Mouse (Mus musculus) limb, embryonic 14.5 days (tissue): ENCODE data around the gene Asb15. TPM values are rescaled to one million over a fixed set of nuclear protein-coding genes. Genes with fewer than 3 reads are reported as not detected.

Experiments used
- ATAC-seq: fragments of 200-750 bp; cut with Nextera tagmentation; 2 replicates; pipeline ENCODE4 v1.8.0; 2017; ENCODE audit warnings: low read depth, moderate number of reproducible peaks, moderate TSS enrichment; ENCODE audit not compliant: low FRiP score
- DNase-seq: peaks from one replicate; pipeline ENCODE4 v3.0.0-alpha.2; 2015; ENCODE audit warnings: low spot score
- H3K27ac ChIP-seq: fragments of 300-500 bp; sonication (generic); replicated peaks from 2 replicates; pipeline ENCODE4 v1.5.1; 2014; ENCODE audit warnings: low read depth, mild to moderate bottlenecking, low read length, moderate library complexity, mixed read lengths
- H3K27me3 ChIP-seq: fragments of 300-500 bp; sonication (generic); 2 replicates; pipeline ENCODE4 v1.6.1; 2014; ENCODE audit warnings: low read length, mixed read lengths; ENCODE audit not compliant: control insufficient read depth, insufficient read depth
- H3K36me3 ChIP-seq: fragments of 300-500 bp; sonication (generic); 2 replicates; pipeline ENCODE4 v1.6.1; 2014; ENCODE audit warnings: mild to moderate bottlenecking, low read length, moderate library complexity, mixed read lengths; ENCODE audit not compliant: control insufficient read depth, insufficient read depth
- H3K4me1 ChIP-seq: fragments of 300-500 bp; sonication (generic); 2 replicates; pipeline ENCODE4 v1.6.1; 2014; ENCODE audit warnings: antibody characterized with exemption, low read length, mixed read lengths; ENCODE audit not compliant: control insufficient read depth, insufficient read depth
- H3K4me2 ChIP-seq: fragments of 300-500 bp; sonication (generic); replicated peaks from 2 replicates; pipeline ENCODE4 v1.6.1; 2014; ENCODE audit warnings: low read depth, mild to moderate bottlenecking, low read length, moderate library complexity; ENCODE audit not compliant: severe bottlenecking
- H3K4me3 ChIP-seq: fragments of 300-500 bp; sonication (generic); replicated peaks from 2 replicates; pipeline ENCODE4 v1.5.1; 2014; ENCODE audit warnings: low read length
- H3K9ac ChIP-seq: fragments of 300-500 bp; sonication (generic); 2 replicates; pipeline ENCODE4 v1.6.1; 2014; ENCODE audit warnings: mild to moderate bottlenecking, low read depth, low read length, moderate library complexity; ENCODE audit not compliant: severe bottlenecking
- H3K9me3 ChIP-seq: fragments of 300-500 bp; sonication (generic); 2 replicates; pipeline ENCODE4 v1.6.1; 2016; ENCODE audit warnings: low read length; ENCODE audit not compliant: control insufficient read depth
- POLR2A ChIP-seq: fragments of 200-500 bp; IDR thresholded peaks from 2 replicates; pipeline ENCODE4 v1.8.0; 2012; ENCODE audit warnings: inconsistent platforms, mild to moderate bottlenecking, moderate library complexity, borderline replicate concordance; ENCODE audit not compliant: insufficient read depth, insufficient read length; ENCODE audit errors: extremely low read depth
- WGBS: fragments of 180-500 bp; shearing (Covaris S2); extraction: QIAGEN DNeasy Blood & Tissue Kit; methylation state at CpG from one replicate; pipeline ENCODE4 v1.1.7; 2014; 5-methylcytosine and 5-hydroxymethylcytosine counted together
- polyA plus RNA-seq, 2 experiments: library from polyadenylated mRNA; depleted of rRNA in 1 of 2; stranded (reverse) in 1 of 2; unstranded in 1 of 2; fragments of >200 nt; fragmentation: Nextera tagmentation in 1 of 2; extraction: Ambion mirVana in 1 of 2; gene quantifications; 2 replicates each; pipeline versions ENCODE4 v1.2.1 to v1.2.3; 2012 to 2014

Gene Asb15
- polyA plus RNA-seq (2012; rRNA removed), result 0.03 and 0.04 TPM in 2 replicates
- not detected in 2 replicates for polyA plus RNA-seq (2014; fragmentation: Nextera tagmentation; extraction: Ambion mirVana)

DNA sequence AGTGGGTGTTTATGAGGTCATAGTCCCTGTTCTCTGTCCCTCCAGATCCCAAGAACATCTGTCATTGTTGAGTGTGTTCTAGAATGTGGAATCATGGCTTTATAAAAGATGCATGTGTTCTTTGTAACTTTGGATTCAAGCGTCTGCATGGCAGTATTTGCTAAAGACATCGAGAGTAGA, at the start of gene Asb15:
Gene Asb15 (plus strand): TSS at position 81 of the 180 bp plus-strand sequence.
- Histone ChIP-seq H3K9me3 (no peaks in the 10 kb centered on the region), H3K27ac (0 out of 2 replicates have a peak within 1 kb of the TSS, but pooled peaks have one; percentile 61), H3K36me3 (0 out of 2 replicates have a peak, but pooled peaks cover 5% of the 10 kb centered on the region), H3K4me1 (peaks cover 7% of the 10 kb centered on the region), H3K9ac (peak within 1 kb of the TSS; percentile 73), H3K4me3 (peak within 1 kb of the TSS; percentile 81), H3K27me3 (no peaks in the 10 kb centered on the region), H3K4me2 (peak within 1 kb of the TSS; percentile 67)
- ATAC-seq (peak; percentile 4; the same call in 1 of the 2 replicates), DNase-seq (no peak)
- WGBS, result 46% methylated on average over 2 of the region's 2 CpGs
- no peak for TF ChIP-seq POLR2A

DNA sequence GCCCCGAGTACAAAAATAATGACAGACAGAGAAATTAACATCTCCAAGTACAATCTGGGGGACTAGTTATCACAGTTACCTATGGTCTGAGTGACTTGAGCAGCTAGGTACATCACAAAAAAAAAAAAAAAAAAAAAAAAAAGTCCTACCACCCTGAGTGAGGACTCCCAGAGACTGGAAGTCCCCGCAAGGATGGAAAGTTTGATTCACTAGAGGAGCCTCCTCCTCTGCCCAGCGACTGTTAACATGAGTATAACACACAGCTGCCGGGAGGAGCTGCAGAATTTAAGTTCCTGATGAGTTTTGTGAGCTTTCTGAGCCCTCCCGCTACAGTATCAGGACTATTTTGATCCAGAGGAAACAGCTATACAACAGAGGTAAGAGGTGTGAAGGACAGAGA, 41.4 kb upstream of the Asb15 start:
- no peaks in the 10 kb centered on the region for H3K36me3 ChIP-seq
- no peak overlapping the region for H3K9ac ChIP-seq
- no peak overlapping the region for H3K4me2 ChIP-seq
- WGBS, result 70% methylated on average over 5 of the region's 5 CpGs
- no peak overlapping the region for H3K4me3 ChIP-seq
- no peaks in the 10 kb centered on the region for H3K9me3 ChIP-seq
- DNase-seq (no peak), ATAC-seq (no peak)
- no peak for TF ChIP-seq POLR2A
- H3K4me1 ChIP-seq, result no peaks in the 10 kb centered on the region
- no peaks in the 10 kb centered on the region for H3K27me3 ChIP-seq
- H3K27ac ChIP-seq, result no peak overlapping the region

DNA sequence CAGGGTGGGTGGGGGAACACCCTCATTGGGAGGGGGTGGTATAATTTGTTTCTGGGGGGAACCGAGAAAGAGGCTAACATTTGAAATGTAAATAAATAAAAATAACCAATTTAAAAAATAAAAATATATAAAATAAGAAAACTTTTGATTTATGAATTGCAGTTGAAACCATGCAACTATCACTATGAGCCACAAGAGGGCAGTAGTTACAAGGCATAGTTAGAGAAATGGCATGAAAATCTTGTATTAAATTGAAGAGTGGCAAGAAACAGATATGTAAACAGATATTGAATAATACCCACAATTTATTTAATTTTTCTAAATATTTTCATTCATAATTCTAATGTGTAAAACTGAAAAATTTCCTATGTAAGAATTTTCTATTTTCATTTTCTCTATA, 37.6 kb upstream of the Asb15 start:
- H3K9ac ChIP-seq, result no peak overlapping the region
- ATAC-seq, result no peak
- no peaks in the 10 kb centered on the region for H3K4me1 ChIP-seq
- no peak for TF ChIP-seq POLR2A
- H3K4me3 ChIP-seq, result no peak overlapping the region
- WGBS, result 17% methylated on average over 1 of the region's 1 CpGs
- no peak overlapping the region for H3K27ac ChIP-seq
- H3K9me3 ChIP-seq, result no peaks in the 10 kb centered on the region
- H3K4me2 ChIP-seq, result no peak overlapping the region
- H3K36me3 ChIP-seq, result no peaks in the 10 kb centered on the region
- no peaks in the 10 kb centered on the region for H3K27me3 ChIP-seq
- peak; percentile 18 for DNase-seq

DNA sequence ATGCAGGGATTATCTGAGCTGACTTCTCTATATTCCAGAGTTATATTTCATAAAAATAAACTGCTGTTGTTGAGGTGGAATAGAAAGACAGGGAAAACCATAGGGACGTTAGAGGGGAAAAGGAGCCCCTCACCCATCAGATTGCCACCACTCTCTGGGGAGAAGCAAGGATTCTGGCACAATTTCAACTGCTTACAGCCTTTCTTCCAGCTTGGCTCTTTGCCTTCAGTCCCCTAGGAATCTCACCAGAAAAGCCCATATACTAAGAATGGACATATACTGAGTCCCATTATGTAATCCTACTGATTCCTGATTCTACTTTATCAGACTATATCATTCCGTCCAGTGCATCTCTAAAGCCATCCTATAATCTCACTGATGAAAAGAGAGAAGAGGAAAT, 23.8 kb upstream of the Asb15 start:
- no peaks in the 10 kb centered on the region for H3K9me3 ChIP-seq
- no peaks in the 10 kb centered on the region for H3K27me3 ChIP-seq
- WGBS, result 77% methylated on average over 2 of the region's 2 CpGs
- H3K4me3 ChIP-seq, result no peak overlapping the region
- DNase-seq (no peak), ATAC-seq (no peak)
- H3K9ac ChIP-seq, result no peak overlapping the region
- TF ChIP-seq POLR2A, result no peak
- no peaks in the 10 kb centered on the region for H3K4me1 ChIP-seq
- no peaks in the 10 kb centered on the region for H3K36me3 ChIP-seq
- H3K27ac ChIP-seq, result no peak overlapping the region
- H3K4me2 ChIP-seq, result no peak overlapping the region

DNA sequence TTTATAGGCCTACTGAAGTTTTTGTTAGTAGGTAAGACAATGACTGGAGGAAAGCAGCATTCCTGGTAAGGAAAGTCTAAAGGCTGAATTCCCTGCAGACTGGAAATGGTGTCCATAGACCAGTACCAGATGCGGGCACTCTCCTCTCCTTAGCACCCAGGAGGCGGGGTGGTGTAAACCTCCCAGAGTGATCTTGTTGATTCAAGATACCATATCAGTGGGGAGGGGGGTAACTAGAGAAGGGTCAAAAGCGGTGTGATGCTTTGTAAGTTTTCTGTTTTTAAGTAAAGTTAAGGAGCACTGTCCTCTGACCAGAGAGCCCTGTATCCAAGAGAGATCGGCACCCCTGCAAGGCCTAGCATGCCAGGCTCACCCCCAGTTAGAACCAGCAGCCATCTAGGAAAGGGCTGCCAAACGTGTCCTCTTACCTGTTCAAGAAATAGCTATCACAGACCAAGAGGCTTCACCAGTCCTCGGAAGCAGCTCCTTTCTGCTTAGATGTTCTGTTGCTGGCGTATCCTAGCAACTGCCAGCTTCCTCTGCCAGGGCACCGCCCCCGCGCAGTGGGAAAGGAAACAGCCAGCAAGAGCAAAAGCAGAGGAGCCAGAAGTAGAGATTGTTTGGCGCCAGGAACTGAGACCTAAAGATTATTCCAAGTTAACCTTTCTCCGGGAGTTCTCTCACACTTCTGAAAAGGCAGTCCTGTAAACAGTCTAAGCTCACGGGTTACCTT, 13.2 kb upstream of the Asb15 start, which contains the start of gene Iqub:
Gene Iqub (minus strand): TSS at position 516 of the 733 bp plus-strand sequence.
- no peak for TF ChIP-seq POLR2A
- WGBS, result 28% methylated on average over 13 of the region's 13 CpGs
- Histone ChIP-seq H3K27me3 (no peaks in the 10 kb centered on the region), H3K4me1 (no peaks in the 10 kb centered on the region; the same call in 1 of the 2 replicates), H3K4me2 (no peak within 1 kb of the TSS), H3K36me3 (peaks cover 16% of the 10 kb centered on the region; the same call in 1 of the 2 replicates), H3K27ac (no peak within 1 kb of the TSS), H3K9me3 (no peaks in the 10 kb centered on the region), H3K9ac (peak within 1 kb of the TSS; percentile 25; the same call in 1 of the 2 replicates), H3K4me3 (no peak within 1 kb of the TSS)
- 0 out of 2 replicates have a peak, but pooled peaks have one; percentile 44 for ATAC-seq
- peak; percentile 21 for DNase-seq
